Mouse (Mus musculus) ES-E14 (cell line): Measurements from ENCODE around the gene Nt5c2. TPM values are rescaled to one million over a fixed set of nuclear protein-coding genes. Genes with fewer than 3 reads are reported as not detected.

Experiments used
- DNase-seq: peaks from one replicate; pipeline ENCODE4 v3.0.0-alpha.2; 2013; ENCODE audit warnings: low read depth, low spot score
- H3K27ac ChIP-seq: 2 replicates; pipeline ENCODE4 v1.5.1; 2012; ENCODE audit warnings: low read depth, mild to moderate bottlenecking, low read length, moderate library complexity, mixed read lengths; ENCODE audit not compliant: poor library complexity, insufficient read depth, severe bottlenecking
- H3K36me3 ChIP-seq: 2 replicates; pipeline ENCODE4 v1.6.1; 2012; ENCODE audit warnings: mild to moderate bottlenecking, low read length, moderate library complexity, mixed read lengths; ENCODE audit not compliant: control insufficient read depth, poor library complexity, insufficient read depth, severe bottlenecking
- H3K4me1 ChIP-seq, 2 experiments: fragments of 150-350 bp in 1 of 2; sonication (generic) in 1 of 2; 2 replicates each; pipeline ENCODE4 v1.6.1; 2012; ENCODE audit warnings: low read length in 2 of 2, mild to moderate bottlenecking in 1 of 2, mixed read lengths in 1 of 2; ENCODE audit not compliant: control insufficient read depth in 2 of 2, insufficient read depth in 2 of 2, poor library complexity in 1 of 2
- H3K4me3 ChIP-seq, 2 experiments: fragments of 150-350 bp in 1 of 2; sonication (generic) in 1 of 2; 2 replicates each; pipeline ENCODE4 v1.5.1; 2012; ENCODE audit warnings: low read length in 2 of 2, low read depth in 1 of 2, mild to moderate bottlenecking in 1 of 2, mixed read lengths in 1 of 2; ENCODE audit not compliant: insufficient read depth in 1 of 2, poor library complexity in 1 of 2, severe bottlenecking in 1 of 2
- H3K9ac ChIP-seq: 2 replicates; pipeline ENCODE4 v1.6.1; 2012; ENCODE audit warnings: low read depth, mild to moderate bottlenecking, low read length, mixed read lengths; ENCODE audit not compliant: poor library complexity, insufficient read depth, severe bottlenecking
- H3K9me3 ChIP-seq: fragments of 150-350 bp; sonication (generic); 2 replicates; pipeline ENCODE4 v1.6.1; 2012; ENCODE audit warnings: low read depth, mild to moderate bottlenecking, low read length; ENCODE audit not compliant: control insufficient read depth, insufficient read depth
- CHD2 ChIP-seq: IDR thresholded peaks from 2 replicates; pipeline ENCODE4 v1.6.1; 2014; ENCODE audit warnings: mild to moderate bottlenecking, low read depth, low read length, inconsistent platforms
- HCFC1 ChIP-seq: IDR thresholded peaks from 2 replicates; pipeline ENCODE4 v1.6.1; 2012; ENCODE audit warnings: low read length, inconsistent platforms, borderline replicate concordance; ENCODE audit not compliant: insufficient read depth
- MAFK ChIP-seq: IDR thresholded peaks from 2 replicates; pipeline ENCODE4 v1.6.1; 2014; ENCODE audit warnings: mild to moderate bottlenecking, low read depth, low read length, inconsistent platforms; ENCODE audit not compliant: insufficient read depth
- ZC3H11A ChIP-seq: IDR thresholded peaks from 2 replicates; pipeline ENCODE4 v1.6.1; 2012; ENCODE audit warnings: low read depth, mild to moderate bottlenecking, inconsistent platforms, low read length, borderline replicate concordance
- ZNF384 ChIP-seq: IDR thresholded peaks from 2 replicates; pipeline ENCODE4 v1.6.1; 2012; ENCODE audit warnings: low read depth, low read length, inconsistent platforms
- in situ Hi-C, 2 experiments: fragments of 600-800 bp; cut with MboI; formaldehyde crosslinking; loops; one replicate each; pipeline ENCODE4 v1.15.1; 2025; ENCODE audit warnings: low sequenced_read_pairs in 2 of 2, inconsistent platforms in 1 of 2; ENCODE audit not compliant: unreplicated experiment in 2 of 2
- total RNA-seq: library from RNA; depleted of rRNA; stranded (reverse); fragments of 300-350 nt; gene quantifications from 2 replicates; pipeline ENCODE4 v1.2.3, GENCODE M21; 2012

Gene Nt5c2
- total RNA-seq, 1 experiment: 27.0 TPM

- no peak overlapping the region for H3K9ac ChIP-seq
- no peak overlapping the region for H3K27ac ChIP-seq
- H3K4me3 ChIP-seq: peak overlapping the region in 1 of 2 experiments; percentile 21; a peak in 1 of 4 replicates
- in situ Hi-C loops: no loop called here
- H3K4me1 ChIP-seq: peaks cover 4 to 10% of the 10 kb centered on the region in 2 experiments; a peak in 3 of 4 replicates
- DNase-seq: no peak
- TF ChIP-seq HCFC1 (no peak), ZNF384 (no peak), ZC3H11A (no peak), CHD2 (no peak), MAFK (no peak)
- H3K36me3 ChIP-seq: no peaks in the 10 kb centered on the region
- no peaks in the 10 kb centered on the region for H3K9me3 ChIP-seq
These were observed 2.3 kb downstream of the Nt5c2 start for GRCm38 (mm10) chr19:47012521-47013130.

- H3K4me3 ChIP-seq: no peak overlapping the region
- peaks cover 3 to 4% of the 10 kb centered on the region in 2 experiments; a peak in 2 of 4 replicates for H3K4me1 ChIP-seq
- TF ChIP-seq CHD2: no peak
- TF ChIP-seq ZC3H11A: no peak
- TF ChIP-seq ZNF384: no peak
- no peak for TF ChIP-seq MAFK
- TF ChIP-seq HCFC1: no peak
- H3K27ac ChIP-seq: no peak overlapping the region
- DNase-seq: no peak
- H3K36me3 ChIP-seq: no peaks in the 10 kb centered on the region
- in situ Hi-C loops: no loop called here
- H3K9me3 ChIP-seq: no peaks in the 10 kb centered on the region
- no peak overlapping the region for H3K9ac ChIP-seq
These were observed 5.0 kb downstream of the Nt5c2 start for GRCm38 (mm10) chr19:47009943-47010342.

GRCm38 (mm10) chr19:47009420-47009819, 5.5 kb downstream of the Nt5c2 start:
- H3K36me3 ChIP-seq: no peaks in the 10 kb centered on the region
- TF ChIP-seq ZC3H11A (no peak), MAFK (no peak), HCFC1 (no peak), ZNF384 (no peak), CHD2 (no peak)
- no peak overlapping the region for H3K27ac ChIP-seq
- peaks cover 3 to 7% of the 10 kb centered on the region in 2 experiments; a peak in 2 of 4 replicates for H3K4me1 ChIP-seq
- in situ Hi-C loops: no loop called here
- no peaks in the 10 kb centered on the region for H3K9me3 ChIP-seq
- no peak for DNase-seq
- no peak overlapping the region for H3K9ac ChIP-seq
- H3K4me3 ChIP-seq: no peak overlapping the region

- in situ Hi-C loops: no loop called here
- H3K9me3 ChIP-seq: no peaks in the 10 kb centered on the region
- H3K27ac ChIP-seq: no peak overlapping the region
- no peak for DNase-seq
- no peak overlapping the region for H3K9ac ChIP-seq
- H3K4me1 ChIP-seq: peaks cover 0 to 4% of the 10 kb centered on the region in 2 experiments; a peak in 1 of 4 replicates
- no peaks in the 10 kb centered on the region for H3K36me3 ChIP-seq
- H3K4me3 ChIP-seq: no peak overlapping the region
- TF ChIP-seq ZNF384 (no peak), HCFC1 (no peak), ZC3H11A (no peak), CHD2 (no peak)
These were observed 8.6 kb downstream of the Nt5c2 start for GRCm38 (mm10) chr19:47006321-47006720.

- Histone ChIP-seq H3K4me1 (peaks cover 0 to 4% of the 10 kb centered on the region in 2 experiments; a peak in 1 of 4 replicates), H3K9me3 (no peaks in the 10 kb centered on the region)
- in situ Hi-C loops: no loop called here
These were observed 9.1 kb downstream of the Nt5c2 start for GRCm38 (mm10) chr19:47005873-47006272.

More at GRCm38 (mm10) chr19:47005873-47006272, 9.1 kb downstream of the Nt5c2 start:
- no peak overlapping the region for H3K9ac ChIP-seq
- no peak overlapping the region for H3K4me3 ChIP-seq
- TF ChIP-seq ZC3H11A: no peak
- H3K27ac ChIP-seq: no peak overlapping the region
- no peaks in the 10 kb centered on the region for H3K36me3 ChIP-seq
- DNase-seq: no peak
